Mouse (Mus musculus) small intestine, adult 2 months (tissue): Measurements from ENCODE around the gene Vasn. TPM values are rescaled to one million over a fixed set of nuclear protein-coding genes. Genes with fewer than 3 reads are reported as not detected.
"Not testable (repeated sequence)": the region's sequence is repeated elsewhere in the genome, so short reads cannot be mapped to it uniquely, and the experiment has no call there.

Experiments
- H3K27ac ChIP-seq: fragments of 200-500 bp; 2 replicates; pipeline ENCODE4 v1.5.1; 2012; ENCODE audit warnings: low read depth, low read length, control low read depth, inconsistent platforms; ENCODE audit not compliant: insufficient read depth
- H3K27me3 ChIP-seq: fragments of 200-500 bp; 2 replicates; pipeline ENCODE4 v1.6.1; 2012; ENCODE audit warnings: mild to moderate bottlenecking, moderate library complexity, low read length, inconsistent platforms; ENCODE audit not compliant: control insufficient read depth, insufficient read depth
- H3K36me3 ChIP-seq: fragments of 200-500 bp; 2 replicates; pipeline ENCODE4 v1.6.1; 2012; ENCODE audit warnings: mild to moderate bottlenecking, low read length, control low read depth, inconsistent platforms; ENCODE audit not compliant: control insufficient read depth, insufficient read depth
- H3K4me1 ChIP-seq: fragments of 200-500 bp; 2 replicates; pipeline ENCODE4 v1.6.1; 2012; ENCODE audit warnings: low read length, inconsistent platforms, mixed read lengths; ENCODE audit not compliant: control insufficient read depth, insufficient read depth, insufficient read length
- H3K4me3 ChIP-seq: fragments of 200-500 bp; 2 replicates; pipeline ENCODE4 v1.5.1; 2012; ENCODE audit warnings: low read depth, mild to moderate bottlenecking, control low read depth, inconsistent platforms, low read length, moderate library complexity
- CTCF ChIP-seq: fragments of 200-500 bp; IDR thresholded peaks from 2 replicates; pipeline ENCODE4 v1.5.1; 2012; ENCODE audit warnings: low read depth, mild to moderate bottlenecking, control low read depth, inconsistent platforms, low read length, moderate library complexity, mixed read lengths; ENCODE audit not compliant: insufficient replicate concordance, insufficient read length; ENCODE audit errors: extremely low read depth
- POLR2A ChIP-seq: fragments of 200-500 bp; IDR thresholded peaks from 2 replicates; pipeline ENCODE4 v1.6.1; 2012; ENCODE audit warnings: low read depth, mild to moderate bottlenecking, control low read depth, inconsistent platforms, low read length, moderate library complexity
- WGBS: fragments of 180-500 bp; shearing (Covaris S2); methylation state at CpG from one replicate; pipeline ENCODE4 v1.1.7; 2018; 5-methylcytosine and 5-hydroxymethylcytosine counted together
- polyA plus RNA-seq: library from polyadenylated mRNA; depleted of rRNA; stranded (reverse); fragments of >200 nt; gene quantifications from 2 replicates; pipeline ENCODE4 v1.2.3, GENCODE M21; 2012; rRNA removed

The Vasn gene
- polyA plus RNA-seq, 1 experiment, result 6.5 TPM

- 71% methylated on average over 4 of the region's 4 CpGs for WGBS
- Histone ChIP-seq H3K27ac (peak overlapping the region; percentile 88; the same call in 1 of the 2 replicates), H3K4me3 (no peak overlapping the region), H3K27me3 (no peaks in the 10 kb centered on the region), H3K36me3 (peaks cover 5% of the 10 kb centered on the region; the same call in 1 of the 2 replicates), H3K4me1 (peaks cover 2% of the 10 kb centered on the region; the same call in 1 of the 2 replicates)
- TF ChIP-seq POLR2A (no peak), CTCF (no peak)
These were observed 43.0 kb downstream of the Vasn start for GRCm38 (mm10) chr16:4682628-4683179.

GRCm38 (mm10) chr16:4683193-4683580 is 43.4 kb downstream of the Vasn start:
- H3K4me3 ChIP-seq, result peak overlapping the region; percentile 78; the same call in 1 of the 2 replicates
- peaks cover 7% of the 10 kb centered on the region; the same call in 1 of the 2 replicates for H3K36me3 ChIP-seq
- no peaks in the 10 kb centered on the region for H3K27me3 ChIP-seq
- peaks cover 2% of the 10 kb centered on the region; the same call in 1 of the 2 replicates for H3K4me1 ChIP-seq
- H3K27ac ChIP-seq, result peak overlapping the region; percentile 88
- TF ChIP-seq POLR2A (no peak), CTCF (no peak)
- WGBS, result 15% methylated on average over 9 of the region's 9 CpGs

GRCm38 (mm10) chr16:4683581-4684456 is 44.1 kb downstream of the Vasn start:
- Histone ChIP-seq H3K27me3 (no peaks in the 10 kb centered on the region), H3K4me3 (peak overlapping the region; percentile 78), H3K36me3 (peaks cover 7% of the 10 kb centered on the region; the same call in 1 of the 2 replicates), H3K27ac (peak overlapping the region; percentile 88), H3K4me1 (peaks cover 2% of the 10 kb centered on the region; the same call in 1 of the 2 replicates)
- TF ChIP-seq POLR2A (peak; percentile 90), CTCF (no peak)
- WGBS, result under 1% methylated on average over 54 of the region's 54 CpGs

- no peak for TF ChIP-seq CTCF
- TF ChIP-seq POLR2A, result no peak
- no peaks in the 10 kb centered on the region for H3K27me3 ChIP-seq
- peak overlapping the region; percentile 78 for H3K4me3 ChIP-seq
- under 1% methylated on average over 9 of the region's 9 CpGs for WGBS
- peaks cover 2% of the 10 kb centered on the region; the same call in 1 of the 2 replicates for H3K4me1 ChIP-seq
- no peak overlapping the region for H3K27ac ChIP-seq
- peaks cover 11% of the 10 kb centered on the region for H3K36me3 ChIP-seq
These were observed 44.7 kb downstream of the Vasn start for GRCm38 (mm10) chr16:4684457-4684791.

GRCm38 (mm10) chr16:4689371-4689770 is 49.6 kb downstream of the Vasn start:
- H3K4me1 ChIP-seq, H3K27ac ChIP-seq, H3K27me3 ChIP-seq, H3K4me3 ChIP-seq: not testable (repeated sequence)
- WGBS, result 99% methylated on average over 4 of the region's 4 CpGs
- peaks cover 40% of the 10 kb centered on the region for H3K36me3 ChIP-seq

Other genes with a start within 250 kb of the Vasn start
- gene Adcy9, start 219.4 kb upstream of the Vasn start, polyA plus RNA-seq, result 6.5 and 10.4 TPM in 2 replicates
- gene Srl, start 98.1 kb upstream of the Vasn start, polyA plus RNA-seq, result 0.18 and 0.25 TPM in 2 replicates
- 4.0 and 8.3 TPM in 2 replicates for gene Tfap4, start 80.1 kb upstream of the Vasn start, polyA plus RNA-seq
- 8.6 and 10.1 TPM in 2 replicates for gene Glis2, start 45.2 kb upstream of the Vasn start, polyA plus RNA-seq
- gene Pam16, start 15.0 kb upstream of the Vasn start, polyA plus RNA-seq, result 6.0 and 8.7 TPM in 2 replicates
- gene Dnaja3, start within 50 bp of the Vasn start, polyA plus RNA-seq, result 10.2 and 13.7 TPM in 2 replicates
- gene Coro7, start 39.8 kb downstream of the Vasn start, polyA plus RNA-seq, result 45.6 and 86.6 TPM in 2 replicates
- gene Nmral1, start 79.4 kb downstream of the Vasn start, polyA plus RNA-seq, result 2.2 and 5.6 TPM in 2 replicates
- 11.8 and 21.2 TPM in 2 replicates for gene Hmox2, start 86.4 kb downstream of the Vasn start, polyA plus RNA-seq
- 51.7 and 87.4 TPM in 2 replicates for gene Cdip1, start 150.4 kb downstream of the Vasn start, polyA plus RNA-seq
- gene 4930562C15Rik, start 195.5 kb downstream of the Vasn start, polyA plus RNA-seq, result not detected in 2 replicates
- gene Ubald1, start 240.4 kb downstream of the Vasn start, polyA plus RNA-seq, result 21.0 and 37.1 TPM in 2 replicates
- gene Mgrn1, start 246.3 kb downstream of the Vasn start, polyA plus RNA-seq, result 81.9 and 164 TPM in 2 replicates